Mouse (Mus musculus) heart, embryonic 16.5 days (tissue): ENCODE data around the gene Sec16a. TPM values are rescaled to one million over a fixed set of nuclear protein-coding genes. Genes with fewer than 3 reads are reported as not detected.
A peak's percentile ranks its signal among the peaks of the same experiment; 100 is the strongest.
"Not testable (repeated sequence)": the region's sequence is repeated elsewhere in the genome, so short reads cannot be mapped to it uniquely, and the experiment has no call there.

Experiments used
- ATAC-seq: fragments of 200-750 bp; cut with Nextera tagmentation; replicated peaks from 2 replicates; pipeline ENCODE4 v1.8.0; 2017; ENCODE audit warnings: moderate number of reproducible peaks; ENCODE audit not compliant: insufficient read depth, low FRiP score; ENCODE audit errors: extremely low read depth
- H3K27ac ChIP-seq: fragments of 300-500 bp; sonication (generic); 2 replicates; pipeline ENCODE4 v1.5.1; 2014; ENCODE audit warnings: mild to moderate bottlenecking, low read length, control low read depth, moderate library complexity
- H3K27me3 ChIP-seq: fragments of 300-500 bp; sonication (generic); 2 replicates; pipeline ENCODE4 v1.6.1; 2014; ENCODE audit warnings: low read length, mixed read lengths; ENCODE audit not compliant: control insufficient read depth, insufficient read depth
- H3K36me3 ChIP-seq: fragments of 300-500 bp; sonication (generic); 2 replicates; pipeline ENCODE4 v1.6.1; 2014; ENCODE audit not compliant: control insufficient read depth, insufficient read depth
- H3K4me1 ChIP-seq: fragments of 300-500 bp; sonication (generic); 2 replicates; pipeline ENCODE4 v1.6.1; 2014; ENCODE audit warnings: low read length, mixed read lengths; ENCODE audit not compliant: control insufficient read depth, insufficient read depth
- H3K4me2 ChIP-seq: fragments of 300-500 bp; sonication (generic); 2 replicates; pipeline ENCODE4 v1.6.1; 2014; ENCODE audit warnings: low read depth, mild to moderate bottlenecking, control low read depth, low read length
- H3K4me3 ChIP-seq: fragments of 300-500 bp; sonication (generic); 2 replicates; pipeline ENCODE4 v1.5.1; 2014; ENCODE audit warnings: mild to moderate bottlenecking, control low read depth, low read length
- H3K9ac ChIP-seq: fragments of 300-500 bp; sonication (generic); 2 replicates; pipeline ENCODE4 v1.6.1; 2014; ENCODE audit warnings: low read length, control low read depth
- H3K9me3 ChIP-seq: fragments of 300-500 bp; sonication (generic); replicated peaks from 2 replicates; pipeline ENCODE4 v1.6.1; 2016; ENCODE audit warnings: low read length; ENCODE audit not compliant: control insufficient read depth
- WGBS: fragments of 180-500 bp; shearing (Covaris S2); extraction: QIAGEN DNeasy Blood & Tissue Kit; methylation state at CpG from one replicate; pipeline ENCODE4 v1.1.7; 2014; 5-methylcytosine and 5-hydroxymethylcytosine counted together
- polyA plus RNA-seq: library from polyadenylated mRNA; unstranded; fragments of >200 nt; fragmentation: Nextera tagmentation; extraction: Ambion mirVana; gene quantifications from 2 replicates; pipeline ENCODE4 v1.2.1, GENCODE M21; 2015

Gene Sec16a
- polyA plus RNA-seq, 1 experiment from 2014 or later = 14.5 TPM

- Histone ChIP-seq H3K4me1 (peaks cover 11% of the 10 kb centered on the region), H3K4me3 (no peak overlapping the region), H3K4me2 (no peak overlapping the region), H3K9me3 (no peaks in the 10 kb centered on the region), H3K27ac (no peak overlapping the region), H3K27me3 (no peaks in the 10 kb centered on the region), H3K9ac (no peak overlapping the region), H3K36me3 (peaks cover 54% of the 10 kb centered on the region)
- WGBS = 83% methylated on average over 3 of the region's 3 CpGs
- no peak for ATAC-seq
Observed at GRCm38 (mm10) chr2:26390954-26391353, 54.1 kb downstream of the Sec16a start.

- Histone ChIP-seq H3K4me3 (peak within 1 kb of the TSS; percentile 92), H3K27me3 (no peaks in the 10 kb centered on the region), H3K4me1 (peaks cover 11% of the 10 kb centered on the region), H3K36me3 (peaks cover 52% of the 10 kb centered on the region), H3K4me2 (peak within 1 kb of the TSS; percentile 94), H3K9ac (peak within 1 kb of the TSS; percentile 90), H3K27ac (peak within 1 kb of the TSS; percentile 43; the same call in 1 of the 2 replicates), H3K9me3 (no peaks in the 10 kb centered on the region)
- peak; percentile 87 for ATAC-seq
- WGBS = under 1% methylated on average over 60 of the region's 60 CpGs
Observed at GRCm38 (mm10) chr2:26389154-26389690, 55.8 kb downstream of the Sec16a start, which contains the start of the genes Entr1 and Pmpca. Entr1 (minus strand) TSS chr2:26389316. Pmpca (plus strand) TSS chr2:26389339.

GRCm38 (mm10) chr2:26388682-26389153 is 56.3 kb downstream of the Sec16a start:
- H3K36me3 ChIP-seq = peaks cover 53% of the 10 kb centered on the region
- H3K4me1 ChIP-seq = peaks cover 11% of the 10 kb centered on the region
- H3K4me3 ChIP-seq = peak overlapping the region; percentile 92
- no peaks in the 10 kb centered on the region for H3K9me3 ChIP-seq
- peak overlapping the region; percentile 94 for H3K4me2 ChIP-seq
- peak overlapping the region; percentile 41; the same call in 1 of the 2 replicates for H3K27ac ChIP-seq
- WGBS = under 1% methylated on average over 45 of the region's 45 CpGs
- ATAC-seq = peak; percentile 39
- no peaks in the 10 kb centered on the region for H3K27me3 ChIP-seq
- H3K9ac ChIP-seq = peak overlapping the region; percentile 90

- Histone ChIP-seq H3K4me3 (peak overlapping the region; percentile 92; the same call in 1 of the 2 replicates), H3K27me3 (no peaks in the 10 kb centered on the region), H3K4me2 (peak overlapping the region; percentile 94), H3K4me1 (peaks cover 11% of the 10 kb centered on the region), H3K9ac (no peak overlapping the region), H3K9me3 (no peaks in the 10 kb centered on the region), H3K36me3 (peaks cover 52% of the 10 kb centered on the region), H3K27ac (no peak overlapping the region)
- WGBS = 85% methylated on average over 3 of the region's 3 CpGs
- no peak for ATAC-seq
Observed at GRCm38 (mm10) chr2:26387713-26388112, 57.3 kb downstream of the Sec16a start.

GRCm38 (mm10) chr2:26380871-26381270 is 64.1 kb downstream of the Sec16a start:
- H3K27ac ChIP-seq, H3K9me3 ChIP-seq, ATAC-seq, H3K4me1 ChIP-seq, H3K27me3 ChIP-seq: not testable (repeated sequence)
- peak overlapping the region; percentile 87 for H3K9ac ChIP-seq
- peak overlapping the region; percentile 87 for H3K4me3 ChIP-seq
- 27% methylated on average over 6 of the region's 6 CpGs for WGBS
- peak overlapping the region; percentile 86 for H3K4me2 ChIP-seq
- peaks cover 52% of the 10 kb centered on the region for H3K36me3 ChIP-seq

- H3K4me3 ChIP-seq = peak within 1 kb of the TSS; percentile 87
- peak within 1 kb of the TSS; percentile 47 for H3K27ac ChIP-seq
- peak within 1 kb of the TSS; percentile 87 for H3K9ac ChIP-seq
- H3K9me3 ChIP-seq = no peaks in the 10 kb centered on the region
- WGBS = under 1% methylated on average over 38 of the region's 38 CpGs
- H3K4me2 ChIP-seq = peak within 1 kb of the TSS; percentile 86
- H3K4me1 ChIP-seq = peaks cover 4% of the 10 kb centered on the region
- ATAC-seq = peak; percentile 91
- H3K36me3 ChIP-seq = peaks cover 52% of the 10 kb centered on the region
- H3K27me3 ChIP-seq = no peaks in the 10 kb centered on the region
Observed at GRCm38 (mm10) chr2:26380131-26380771, 64.8 kb downstream of the Sec16a start, which contains the start of gene Snapc4. Snapc4 (minus strand) TSS chr2:26380653.

- no peak for ATAC-seq
- WGBS = 94% methylated on average over 8 of the region's 8 CpGs
- Histone ChIP-seq H3K4me2 (no peak overlapping the region), H3K4me1 (no peaks in the 10 kb centered on the region), H3K36me3 (peaks cover 79% of the 10 kb centered on the region), H3K9ac (no peak overlapping the region), H3K27ac (no peak overlapping the region), H3K4me3 (no peak overlapping the region), H3K9me3 (no peaks in the 10 kb centered on the region), H3K27me3 (no peaks in the 10 kb centered on the region)
Observed at GRCm38 (mm10) chr2:26372396-26372795, 72.6 kb downstream of the Sec16a start.

- no peak overlapping the region for H3K4me3 ChIP-seq
- H3K9ac ChIP-seq = no peak overlapping the region
- no peaks in the 10 kb centered on the region for H3K27me3 ChIP-seq
- H3K9me3 ChIP-seq = no peaks in the 10 kb centered on the region
- no peak overlapping the region for H3K27ac ChIP-seq
- H3K4me1 ChIP-seq = peaks cover 13% of the 10 kb centered on the region
- ATAC-seq = no peak
- peaks cover 65% of the 10 kb centered on the region for H3K36me3 ChIP-seq
- WGBS = 60% methylated on average over 1 of the region's 1 CpGs
- no peak overlapping the region for H3K4me2 ChIP-seq
Observed at GRCm38 (mm10) chr2:26368572-26368971, 76.4 kb downstream of the Sec16a start.

- Histone ChIP-seq H3K4me2 (no peak overlapping the region), H3K36me3 (peaks cover 58% of the 10 kb centered on the region), H3K27ac (no peak overlapping the region), H3K9ac (no peak overlapping the region), H3K27me3 (no peaks in the 10 kb centered on the region), H3K4me1 (peaks cover 13% of the 10 kb centered on the region), H3K4me3 (no peak overlapping the region), H3K9me3 (no peaks in the 10 kb centered on the region)
- 88% methylated on average over 6 of the region's 6 CpGs for WGBS
- no peak for ATAC-seq
Observed at GRCm38 (mm10) chr2:26367911-26368310, 77.1 kb downstream of the Sec16a start.
